Mouse (Mus musculus): ENCODE measurements around the gene Fxyd4. TPM values are rescaled to one million over a fixed set of nuclear protein-coding genes. Genes with fewer than 3 reads are reported as not detected.

Gene Fxyd4
- polyA plus RNA-seq (2014; fragmentation: Nextera tagmentation; extraction: Ambion mirVana) = 1.4 and 2.1 TPM in 2 replicates

DNA sequence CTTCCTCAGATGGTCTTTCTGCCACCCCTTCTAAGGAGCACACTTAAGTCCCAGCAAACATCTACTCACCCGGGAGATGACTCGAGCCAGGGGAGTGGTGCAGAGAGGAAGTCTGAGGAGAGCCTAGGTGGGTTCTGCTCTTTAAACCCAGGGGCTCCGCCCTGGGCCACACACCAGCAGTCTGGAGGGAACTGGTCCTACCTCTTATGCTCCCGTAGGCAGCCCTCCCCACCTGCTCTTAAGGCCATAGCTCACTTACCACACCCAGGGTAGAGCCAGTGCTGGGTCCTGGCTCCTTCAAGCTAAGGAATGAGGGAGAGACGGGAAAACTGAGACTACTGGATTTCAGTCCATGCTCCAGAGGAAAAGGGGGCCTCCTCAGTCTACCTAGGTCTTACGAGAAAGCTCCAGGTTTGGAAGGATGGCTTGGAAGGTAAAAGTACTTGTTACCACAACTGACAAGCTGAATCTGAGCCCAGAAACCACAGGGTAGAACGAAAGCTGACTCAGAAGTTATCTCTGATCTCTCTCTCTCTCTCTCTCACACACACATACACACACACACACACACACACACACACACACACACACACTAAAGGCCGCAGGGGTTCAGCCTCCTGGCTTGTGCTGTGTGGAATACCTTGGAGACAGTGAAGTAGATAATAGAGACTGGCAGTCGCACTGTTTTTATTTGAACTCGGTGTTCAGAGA is at the start of gene Fxyd4:
Gene Fxyd4 (minus strand): TSS at position 471 of the 711 bp plus-strand sequence.
- no peak for ATAC-seq (ENCODE audit: low FRiP score)
- Histone ChIP-seq H3K36me3 (ENCODE audit: control insufficient read depth, insufficient read depth, low read length) (no peaks in the 10 kb centered on the region), H3K4me3 (ENCODE audit: low read depth, low read length) (no peak within 1 kb of the TSS), H3K4me2 (no peak within 1 kb of the TSS), H3K4me1 (ENCODE audit: control insufficient read depth, insufficient read depth, low read length) (no peaks in the 10 kb centered on the region), H3K27me3 (ENCODE audit: control insufficient read depth, insufficient read depth, low read length) (no peaks in the 10 kb centered on the region), H3K9ac (ENCODE audit: low read length) (no peak within 1 kb of the TSS), H3K27ac (ENCODE audit: low read depth, low read length) (no peak within 1 kb of the TSS), H3K9me3 (ENCODE audit: control insufficient read depth, low read length) (no peaks in the 10 kb centered on the region)
- no peak for DNase-seq (ENCODE audit: low spot score, missing footprints)
- WGBS = 80% methylated on average over 10 of the region's 10 CpGs

DNA sequence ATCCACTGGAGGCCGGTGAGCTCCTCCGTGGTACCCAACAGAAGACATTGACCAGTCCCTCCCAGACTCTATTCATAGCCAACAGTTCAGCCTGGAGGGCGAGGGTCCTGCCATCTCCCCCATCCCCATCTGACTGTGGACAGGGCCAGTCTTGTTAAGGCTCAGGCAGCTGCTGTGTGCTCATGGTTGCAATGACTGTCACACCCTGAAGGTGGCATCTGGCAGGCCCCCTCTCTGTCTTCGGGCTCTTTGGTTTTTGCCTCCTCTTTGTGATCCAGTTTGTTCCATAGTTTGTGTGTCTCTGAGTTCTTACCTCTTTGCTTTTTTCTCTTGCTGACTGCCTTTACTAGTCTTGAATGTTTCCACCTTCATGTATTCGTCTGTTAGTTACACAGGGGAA is 49.7 kb upstream of the Fxyd4 start:
- 59% methylated on average over 5 of the region's 5 CpGs for WGBS
- Histone ChIP-seq H3K4me3 (ENCODE audit: low read depth, low read length) (no peak overlapping the region), H3K4me2 (no peak overlapping the region), H3K9me3 (ENCODE audit: control insufficient read depth, low read length) (no peaks in the 10 kb centered on the region), H3K36me3 (ENCODE audit: control insufficient read depth, insufficient read depth, low read length) (no peaks in the 10 kb centered on the region), H3K4me1 (ENCODE audit: control insufficient read depth, insufficient read depth, low read length) (no peaks in the 10 kb centered on the region), H3K9ac (ENCODE audit: low read length) (no peak overlapping the region), H3K27ac (ENCODE audit: low read depth, low read length) (no peak overlapping the region), H3K27me3 (ENCODE audit: control insufficient read depth, insufficient read depth, low read length) (no peaks in the 10 kb centered on the region)
- DNase-seq (ENCODE audit: low spot score, missing footprints) (no peak), ATAC-seq (ENCODE audit: low FRiP score) (no peak)

DNA sequence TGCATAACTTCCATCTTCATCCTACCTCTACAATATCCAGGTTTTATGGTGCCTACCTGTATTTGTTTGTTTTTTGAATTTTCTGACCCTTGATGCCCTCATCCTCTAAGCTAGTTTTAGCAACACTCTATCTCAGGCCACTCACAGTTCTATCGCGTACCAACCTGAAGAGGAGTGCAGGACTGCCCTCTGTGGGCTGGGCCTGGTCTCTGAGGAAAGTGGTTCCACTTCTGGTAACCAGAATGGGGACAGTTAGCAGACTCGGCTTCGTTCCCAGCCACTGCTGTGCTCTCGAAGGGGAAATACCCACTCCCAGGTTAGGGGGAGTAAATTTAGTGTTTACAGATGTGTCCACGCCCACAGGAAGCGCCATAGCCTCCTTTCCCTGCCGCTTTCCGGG is 29.2 kb upstream of the Fxyd4 start:
- H3K4me2 ChIP-seq = no peak overlapping the region
- no peak overlapping the region for H3K27ac ChIP-seq (ENCODE audit: low read depth, low read length)
- no peak overlapping the region for H3K4me3 ChIP-seq (ENCODE audit: low read depth, low read length)
- no peak for DNase-seq (ENCODE audit: low spot score, missing footprints)
- H3K36me3 ChIP-seq (ENCODE audit: control insufficient read depth, insufficient read depth, low read length) = no peaks in the 10 kb centered on the region
- H3K9me3 ChIP-seq (ENCODE audit: control insufficient read depth, low read length) = no peaks in the 10 kb centered on the region
- no peak for ATAC-seq (ENCODE audit: low FRiP score)
- no peak overlapping the region for H3K9ac ChIP-seq (ENCODE audit: low read length)
- no peaks in the 10 kb centered on the region for H3K4me1 ChIP-seq (ENCODE audit: control insufficient read depth, insufficient read depth, low read length)
- WGBS = 63% methylated on average over 9 of the region's 9 CpGs
- H3K27me3 ChIP-seq (ENCODE audit: control insufficient read depth, insufficient read depth, low read length) = no peaks in the 10 kb centered on the region

DNA sequence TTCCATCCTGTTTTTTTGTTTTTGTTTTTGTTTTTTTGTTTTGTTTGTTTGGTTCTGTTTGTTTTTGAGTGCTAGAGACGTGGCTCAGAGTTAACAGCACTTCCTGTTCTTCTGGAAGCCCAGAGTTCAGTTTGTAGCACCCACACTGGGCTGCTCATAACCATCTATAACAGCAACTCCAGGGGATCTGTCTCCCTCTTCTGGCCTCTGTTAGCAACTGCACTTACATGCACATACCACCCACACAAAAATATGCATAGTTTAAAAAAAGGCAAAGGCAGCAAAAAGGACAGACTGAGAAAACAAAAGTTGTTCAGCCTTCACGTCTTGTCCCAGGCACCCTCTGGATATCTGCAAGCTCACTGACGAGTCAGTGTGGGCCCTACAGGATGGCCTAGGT is 25.7 kb upstream of the Fxyd4 start:
- Histone ChIP-seq H3K9ac (ENCODE audit: low read length) (no peak overlapping the region), H3K4me2 (no peak overlapping the region), H3K4me1 (ENCODE audit: control insufficient read depth, insufficient read depth, low read length) (no peaks in the 10 kb centered on the region), H3K4me3 (ENCODE audit: low read depth, low read length) (no peak overlapping the region), H3K27ac (ENCODE audit: low read depth, low read length) (no peak overlapping the region), H3K36me3 (ENCODE audit: control insufficient read depth, insufficient read depth, low read length) (no peaks in the 10 kb centered on the region), H3K27me3 (ENCODE audit: control insufficient read depth, insufficient read depth, low read length) (no peaks in the 10 kb centered on the region), H3K9me3 (ENCODE audit: control insufficient read depth, low read length) (no peaks in the 10 kb centered on the region)
- 80% methylated on average over 3 of the region's 3 CpGs for WGBS
- ATAC-seq (ENCODE audit: low FRiP score) (no peak), DNase-seq (ENCODE audit: low spot score, missing footprints) (no peak)

DNA sequence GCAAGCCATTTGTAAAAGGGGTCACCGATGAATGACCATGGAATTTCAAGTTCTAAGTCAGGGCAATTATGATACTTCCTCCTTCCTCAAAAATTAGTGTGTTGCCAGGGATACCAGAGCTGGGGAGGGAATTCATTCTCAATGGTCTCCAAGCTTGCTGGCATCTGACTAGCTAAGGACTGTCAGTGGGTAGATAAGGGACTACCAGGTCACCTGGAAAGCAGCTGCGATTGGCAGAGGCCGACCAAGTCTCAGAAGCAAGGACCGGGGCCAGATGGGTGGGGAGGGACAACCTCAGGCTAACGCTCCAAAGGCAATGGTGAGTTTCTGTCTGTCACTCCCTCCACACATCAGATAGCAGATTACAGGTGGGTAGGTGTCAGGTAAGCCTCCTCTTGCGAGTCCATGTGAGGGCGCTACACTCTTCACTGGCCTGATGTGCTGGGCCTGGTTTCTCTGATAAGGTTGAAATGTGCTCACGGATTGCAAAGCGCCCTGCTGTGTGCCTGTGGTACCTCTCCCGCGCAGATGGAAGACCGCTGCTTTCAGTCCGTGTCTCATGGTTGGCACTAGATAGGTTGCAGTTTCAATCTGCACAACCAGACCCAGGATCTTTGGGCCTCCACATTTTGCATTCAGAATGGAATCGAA is 19.5 kb upstream of the Fxyd4 start:
- no peak overlapping the region for H3K27ac ChIP-seq (ENCODE audit: low read depth, low read length)
- peak; percentile 81 for DNase-seq (ENCODE audit: low spot score, missing footprints)
- no peaks in the 10 kb centered on the region for H3K27me3 ChIP-seq (ENCODE audit: control insufficient read depth, insufficient read depth, low read length)
- no peak overlapping the region for H3K9ac ChIP-seq (ENCODE audit: low read length)
- peaks cover 5% of the 10 kb centered on the region for H3K4me1 ChIP-seq (ENCODE audit: control insufficient read depth, insufficient read depth, low read length)
- no peak overlapping the region for H3K4me3 ChIP-seq (ENCODE audit: low read depth, low read length)
- no peak for ATAC-seq (ENCODE audit: low FRiP score)
- no peak overlapping the region for H3K4me2 ChIP-seq
- H3K36me3 ChIP-seq (ENCODE audit: control insufficient read depth, insufficient read depth, low read length) = no peaks in the 10 kb centered on the region
- H3K9me3 ChIP-seq (ENCODE audit: control insufficient read depth, low read length) = no peaks in the 10 kb centered on the region; the same call in 1 of the 2 replicates
- WGBS = 19% methylated on average over 14 of the region's 14 CpGs

DNA sequence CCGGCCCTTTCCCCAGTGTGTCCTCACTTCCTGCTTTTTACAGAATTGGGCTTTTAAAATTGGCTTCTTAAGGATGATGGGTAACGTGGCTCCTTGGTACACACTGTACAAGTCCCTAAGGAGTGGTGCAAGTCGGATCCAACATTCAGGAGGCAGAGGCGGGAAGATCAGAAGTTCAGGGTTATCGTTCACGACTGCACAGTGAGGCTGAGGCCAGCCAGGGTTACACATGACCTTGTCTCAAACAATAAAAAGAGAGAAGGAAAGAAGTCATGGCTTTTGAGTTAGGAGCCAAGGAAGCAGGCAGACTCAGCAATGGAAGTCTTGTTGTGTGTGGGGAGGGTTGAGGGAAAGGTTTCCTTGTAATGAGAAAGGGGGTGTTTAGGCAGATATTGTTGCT is 18.7 kb upstream of the Fxyd4 start:
- DNase-seq (ENCODE audit: low spot score, missing footprints) (peak; percentile 79), ATAC-seq (ENCODE audit: low FRiP score) (no peak)
- Histone ChIP-seq H3K27ac (ENCODE audit: low read depth, low read length) (no peak overlapping the region), H3K4me2 (no peak overlapping the region), H3K36me3 (ENCODE audit: control insufficient read depth, insufficient read depth, low read length) (no peaks in the 10 kb centered on the region), H3K9ac (ENCODE audit: low read length) (no peak overlapping the region), H3K4me1 (ENCODE audit: control insufficient read depth, insufficient read depth, low read length) (peaks cover 5% of the 10 kb centered on the region), H3K27me3 (ENCODE audit: control insufficient read depth, insufficient read depth, low read length) (no peaks in the 10 kb centered on the region), H3K4me3 (ENCODE audit: low read depth, low read length) (no peak overlapping the region), H3K9me3 (ENCODE audit: control insufficient read depth, low read length) (no peaks in the 10 kb centered on the region; the same call in 1 of the 2 replicates)
- WGBS = 82% methylated on average over 6 of the region's 6 CpGs

DNA sequence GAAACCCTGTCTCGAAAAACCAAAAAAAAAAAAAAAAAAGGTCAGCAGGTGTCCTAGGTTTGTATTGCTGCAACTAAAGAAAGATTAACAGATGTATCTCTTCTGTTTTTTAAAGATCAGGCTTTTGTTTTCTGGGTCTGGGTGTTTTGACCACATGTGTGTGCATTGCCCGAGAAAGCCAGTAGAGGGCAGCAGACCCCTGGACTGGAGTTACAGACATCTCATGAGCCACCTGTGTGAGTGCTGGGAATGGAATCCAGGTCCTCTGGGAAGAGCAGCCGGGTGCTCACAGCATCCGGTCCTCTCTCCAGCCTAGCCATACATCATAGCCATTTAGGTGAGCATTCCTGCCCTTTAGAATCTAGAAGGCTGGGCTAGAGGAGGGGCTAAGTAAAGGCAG is 14.8 kb upstream of the Fxyd4 start:
- DNase-seq (ENCODE audit: low spot score, missing footprints) = peak; percentile 83
- no peak overlapping the region for H3K9ac ChIP-seq (ENCODE audit: low read length)
- no peak for ATAC-seq (ENCODE audit: low FRiP score)
- no peak overlapping the region for H3K27ac ChIP-seq (ENCODE audit: low read depth, low read length)
- no peaks in the 10 kb centered on the region for H3K36me3 ChIP-seq (ENCODE audit: control insufficient read depth, insufficient read depth, low read length)
- 80% methylated on average over 4 of the region's 4 CpGs for WGBS
- H3K9me3 ChIP-seq (ENCODE audit: control insufficient read depth, low read length) = no peaks in the 10 kb centered on the region; the same call in 1 of the 2 replicates
- peaks cover 5% of the 10 kb centered on the region for H3K4me1 ChIP-seq (ENCODE audit: control insufficient read depth, insufficient read depth, low read length)
- H3K27me3 ChIP-seq (ENCODE audit: control insufficient read depth, insufficient read depth, low read length) = no peaks in the 10 kb centered on the region
- no peak overlapping the region for H3K4me2 ChIP-seq
- H3K4me3 ChIP-seq (ENCODE audit: low read depth, low read length) = no peak overlapping the region

DNA sequence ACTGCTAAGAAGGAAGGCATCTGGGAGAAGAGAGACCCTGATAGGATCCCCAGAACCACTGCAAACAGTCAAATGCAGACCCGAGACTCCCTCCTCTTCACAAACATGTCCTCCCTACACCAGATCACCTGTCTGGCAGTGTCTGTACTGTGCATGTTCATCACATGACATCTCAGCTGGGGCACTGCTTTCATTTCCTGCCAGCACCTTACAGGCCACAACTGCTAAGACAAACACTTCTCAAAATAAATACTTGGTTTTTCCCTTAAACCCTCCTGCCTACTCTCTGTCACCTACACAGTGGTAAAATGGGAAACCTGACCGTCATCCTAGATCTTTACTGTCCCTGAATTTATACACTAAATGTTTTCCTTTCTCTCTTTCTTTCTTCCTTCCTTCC is 6.4 kb upstream of the Fxyd4 start:
- no peak overlapping the region for H3K4me2 ChIP-seq
- ATAC-seq (ENCODE audit: low FRiP score) (no peak), DNase-seq (ENCODE audit: low spot score, missing footprints) (no peak)
- H3K4me3 ChIP-seq (ENCODE audit: low read depth, low read length) = no peak overlapping the region
- no peaks in the 10 kb centered on the region for H3K27me3 ChIP-seq (ENCODE audit: control insufficient read depth, insufficient read depth, low read length)
- no peak overlapping the region for H3K27ac ChIP-seq (ENCODE audit: low read depth, low read length)
- no peaks in the 10 kb centered on the region for H3K9me3 ChIP-seq (ENCODE audit: control insufficient read depth, low read length)
- no peaks in the 10 kb centered on the region for H3K36me3 ChIP-seq (ENCODE audit: control insufficient read depth, insufficient read depth, low read length)
- WGBS = 89% methylated on average over 2 of the region's 2 CpGs
- no peaks in the 10 kb centered on the region for H3K4me1 ChIP-seq (ENCODE audit: control insufficient read depth, insufficient read depth, low read length)
- H3K9ac ChIP-seq (ENCODE audit: low read length) = no peak overlapping the region

DNA sequence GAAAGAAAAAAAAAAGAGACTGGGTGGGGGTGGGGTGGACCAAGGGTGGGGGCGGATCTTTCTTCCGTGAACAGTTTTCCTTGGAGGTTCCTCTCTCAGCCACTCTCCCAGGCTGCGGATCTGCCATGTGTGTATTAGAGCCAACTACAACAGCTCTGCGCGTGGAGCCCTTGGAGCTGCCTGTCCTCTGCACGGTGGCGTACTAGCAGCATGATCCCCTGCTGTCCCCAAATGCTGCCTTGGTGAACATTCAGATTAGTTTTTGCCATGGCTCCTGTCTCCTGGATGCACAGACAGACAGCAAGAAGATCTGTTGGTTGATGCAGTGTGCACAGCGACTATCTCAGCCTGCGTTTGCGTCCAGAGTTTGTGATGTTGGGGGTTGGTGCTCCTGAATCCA is 5.3 kb upstream of the Fxyd4 start:
- ATAC-seq (ENCODE audit: low FRiP score) = no peak
- H3K4me3 ChIP-seq (ENCODE audit: low read depth, low read length) = no peak overlapping the region

More for the DNA sequence above, 5.3 kb upstream of the Fxyd4 start:
- DNase-seq (ENCODE audit: low spot score, missing footprints) = no peak
- 84% methylated on average over 10 of the region's 10 CpGs for WGBS
- Histone ChIP-seq H3K4me2 (no peak overlapping the region), H3K9ac (ENCODE audit: low read length) (no peak overlapping the region), H3K4me1 (ENCODE audit: control insufficient read depth, insufficient read depth, low read length) (no peaks in the 10 kb centered on the region), H3K27ac (ENCODE audit: low read depth, low read length) (no peak overlapping the region), H3K27me3 (ENCODE audit: control insufficient read depth, insufficient read depth, low read length) (no peaks in the 10 kb centered on the region), H3K9me3 (ENCODE audit: control insufficient read depth, low read length) (no peaks in the 10 kb centered on the region), H3K36me3 (ENCODE audit: control insufficient read depth, insufficient read depth, low read length) (no peaks in the 10 kb centered on the region)

All from midbrain, embryonic 11.5 days (tissue).